Mouse (Mus musculus): ENCODE results near the gene Fxyd5.

DNA sequence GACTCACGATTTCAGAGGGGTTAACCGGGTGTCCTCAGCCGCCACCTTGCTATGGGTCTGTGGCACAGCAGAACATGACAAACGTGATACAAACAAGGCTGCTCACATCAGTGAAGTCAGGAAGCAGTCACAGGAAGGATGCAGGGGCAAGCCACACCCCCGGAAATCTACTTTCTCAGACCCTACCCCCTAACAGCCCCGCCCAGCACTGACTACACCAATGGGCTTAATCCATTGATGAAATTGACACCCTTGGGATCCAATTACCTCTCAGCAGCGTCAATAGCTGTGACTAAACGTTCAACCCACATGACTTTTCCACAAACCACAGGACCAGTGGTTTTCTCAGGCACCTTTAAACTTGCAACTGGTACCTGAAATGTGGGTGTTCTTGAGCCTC is 13.7 kb downstream of the Fxyd5 start:
- no peak for TF ChIP-seq CTCF (IDR thresholded peaks at IDR 0.05; ENCODE audit: control insufficient read depth, insufficient read depth, insufficient replicate concordance, low read depth, low read length)
- TF ChIP-seq POLR2A (IDR thresholded peaks at IDR 0.05; ENCODE audit: control insufficient read depth, low read depth, low read length) = no peak
